In the genomic region with DNA sequence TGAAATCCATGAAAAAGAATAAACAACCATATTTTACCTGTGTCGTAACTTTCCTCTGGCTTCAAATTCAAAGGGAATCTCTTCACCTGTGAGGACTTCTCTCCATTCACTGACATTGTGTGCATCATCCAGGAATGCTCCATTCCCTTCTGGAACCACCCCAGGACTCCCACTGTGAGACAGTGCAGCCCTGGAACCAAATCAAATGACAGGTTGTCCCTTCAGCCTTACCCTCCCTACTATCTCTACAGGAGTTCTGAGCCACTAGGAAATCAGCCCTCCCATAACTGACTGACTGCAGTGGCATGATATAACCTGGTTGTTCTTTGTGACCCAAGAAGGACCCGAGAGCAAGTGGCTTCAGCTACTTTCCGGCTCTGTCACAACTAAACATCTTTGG, we compare ENCODE assay signal across 26 mouse cellular contexts.
DNase-seq lines count a peak whose midpoint lies in the region; ATAC-seq and TF ChIP-seq lines count a peak whose summit lies in the region.
"Had no signal": no experiment of that assay in that cellular context is flagged by ENCODE, and none has a peak within 500 bp of the region (broad histone marks: within the 10 kb centered on the region; RNA-seq: fewer than 3 reads in every experiment).

No protein-coding gene starts in this region.

- H3K27ac ChIP-seq in bone marrow macrophage, adult 2 months (ENCODE audit: insufficient read depth, low read depth, low read length) = peak overlapping the region; percentile 39
- H3K27ac ChIP-seq in brown adipose tissue, adult 24 weeks (replicated peaks; ENCODE audit: low read depth, low read length) = peak overlapping the region; percentile 8; the same call in 1 of the 2 replicates
- no peak overlapping the region for H3K27ac ChIP-seq in cerebellum, adult 2 months (ENCODE audit: insufficient read depth, low read length)
- no peak overlapping the region for H3K27ac ChIP-seq in kidney, embryonic 16.5 days (ENCODE audit: low read length)
- H3K27ac ChIP-seq: forebrain, embryonic 10.5 days; forebrain, embryonic 15.5 days; hindbrain, embryonic 13.5 days; liver, embryonic 15.5 days; midbrain, embryonic 10.5 days; midbrain, embryonic 15.5 days; neural tube, embryonic 15.5 days had no signal

- H3K4me1 ChIP-seq in bone marrow macrophage, adult 2 months (ENCODE audit: control insufficient read depth, insufficient read depth, low read length) = peaks cover 34% of the 10 kb centered on the region
- peaks cover 6% of the 10 kb centered on the region for H3K4me1 ChIP-seq in brown adipose tissue, adult 24 weeks (ENCODE audit: control insufficient read depth, insufficient read depth, insufficient read length, low read length)
- peaks cover 37% of the 10 kb centered on the region for H3K4me1 ChIP-seq in cerebellum, adult 2 months (ENCODE audit: control insufficient read depth, insufficient read depth, low read length)
- no peaks in the 10 kb centered on the region for H3K4me1 ChIP-seq in kidney, embryonic 16.5 days (ENCODE audit: insufficient read depth, low read length)
- H3K4me1 ChIP-seq: forebrain, embryonic 10.5 days; forebrain, embryonic 15.5 days; hindbrain, embryonic 13.5 days; liver, embryonic 15.5 days; midbrain, embryonic 10.5 days; midbrain, embryonic 15.5 days; neural tube, embryonic 15.5 days had no signal

- 18% methylated on average over 3 of the region's 3 CpGs for WGBS in cerebellum, adult 2 months
- 90% methylated on average over 3 of the region's 3 CpGs for WGBS in kidney, embryonic 16.5 days

- no peak overlapping the region for H3K9ac ChIP-seq in kidney, embryonic 16.5 days (replicated peaks; ENCODE audit: low read length)
- H3K9ac ChIP-seq: embryonic facial prominence, embryonic 13.5 days; forebrain, embryonic 15.5 days; hindbrain, embryonic 13.5 days; liver, embryonic 15.5 days; lung, embryonic 14.5 days; midbrain, embryonic 15.5 days; neural tube, embryonic 15.5 days had no signal

- no peak overlapping the region for H3K4me3 ChIP-seq in bone marrow macrophage, adult 2 months (ENCODE audit: insufficient read depth, low read length)
- H3K4me3 ChIP-seq in brown adipose tissue, adult 24 weeks (ENCODE audit: insufficient read depth, low read depth, low read length) = no peak overlapping the region
- no peak overlapping the region for H3K4me3 ChIP-seq in cerebellum, adult 2 months (replicated peaks; ENCODE audit: insufficient read depth, low read depth, low read length)
- no peak overlapping the region for H3K4me3 ChIP-seq in kidney, embryonic 16.5 days (ENCODE audit: low read length)
- H3K4me3 ChIP-seq: embryonic facial prominence, embryonic 13.5 days; forebrain, embryonic 10.5 days; forebrain, embryonic 15.5 days; heart, adult 2 months; hindbrain, embryonic 13.5 days; liver, embryonic 15.5 days; midbrain, embryonic 10.5 days; midbrain, embryonic 15.5 days; neural tube, embryonic 15.5 days had no signal

- no peak for TF ChIP-seq CTCF in bone marrow macrophage, adult 2 months (IDR thresholded peaks at IDR 0.05; ENCODE audit: low read depth, low read length)
- TF ChIP-seq CTCF in cerebellum, adult 2 months (IDR thresholded peaks at IDR 0.05; ENCODE audit: borderline replicate concordance, insufficient read depth, low read depth, low read length) = no peak

- peaks cover 44% of the 10 kb centered on the region for H3K36me3 ChIP-seq in kidney, embryonic 16.5 days (ENCODE audit: insufficient read depth, low read length)

- no peaks in the 10 kb centered on the region for H3K9me3 ChIP-seq in kidney, embryonic 16.5 days (ENCODE audit: low read length)
- H3K9me3 ChIP-seq: embryonic facial prominence, embryonic 13.5 days; forebrain, embryonic 10.5 days; forebrain, embryonic 15.5 days; hindbrain, embryonic 13.5 days; liver, embryonic 15.5 days; midbrain, embryonic 10.5 days; midbrain, embryonic 15.5 days; neural tube, embryonic 15.5 days had no signal

- H3K27me3 ChIP-seq in cerebellum, adult 2 months (ENCODE audit: control insufficient read depth, insufficient read depth, low read length) = no peaks in the 10 kb centered on the region
- no peaks in the 10 kb centered on the region for H3K27me3 ChIP-seq in kidney, embryonic 16.5 days (ENCODE audit: insufficient read depth, low read length)
- H3K27me3 ChIP-seq: forebrain, embryonic 15.5 days; hindbrain, embryonic 13.5 days; liver, embryonic 15.5 days; midbrain, embryonic 15.5 days; neural tube, embryonic 15.5 days had no signal

- ATAC-seq in kidney, embryonic 16.5 days (ENCODE audit: low FRiP score, low TSS enrichment) = no peak
- ATAC-seq: CD4-positive, CD25-positive, alpha-beta regulatory T cell, adult 4 months; forebrain, embryonic 15.5 days; midbrain, embryonic 15.5 days had no signal

- TF ChIP-seq POLR2A in bone marrow macrophage, adult 2 months (IDR thresholded peaks at IDR 0.05; ENCODE audit: borderline replicate concordance, low read depth, low read length) = no peak
- no peak for TF ChIP-seq POLR2A in cerebellum, adult 2 months (IDR thresholded peaks at IDR 0.05; ENCODE audit: borderline replicate concordance, insufficient read depth, low read length)

- H3K4me2 ChIP-seq in kidney, embryonic 16.5 days (replicated peaks; ENCODE audit: low read depth, low read length) = no peak overlapping the region
- H3K4me2 ChIP-seq: embryonic facial prominence, embryonic 13.5 days; forebrain, embryonic 15.5 days; hindbrain, embryonic 13.5 days; liver, embryonic 15.5 days; lung, embryonic 14.5 days; midbrain, embryonic 15.5 days; neural tube, embryonic 15.5 days had no signal

- peak; percentile 97 to 99 for DNase-seq in cerebellum, adult 2 months
- DNase-seq in cerebellum, postnatal 14 days = peak; percentile 98 to 99
- DNase-seq in urinary bladder, postnatal 4 days (ENCODE audit: low spot score in 2 of 2) = no peak
- DNase-seq in embryo, embryonic 10.5 days (ENCODE audit: low spot score) = no peak
- DNase-seq: adrenal gland, postnatal 14 days; heart, adult 2 months; heart, postnatal 14 days; kidney, adult 11 months; layer of hippocampus, postnatal 36 days; liver; lung, embryonic 14.5 days; lung, postnatal 14 days; retina, postnatal 1 day; right cerebral cortex, postnatal 14 days had no signal

Comparison
In these comparisons a context has a peak if more than half of its experiments do, and no peak if none do; other contexts are left out.
1. H3K27ac ChIP-seq: peak in bone marrow macrophage, adult 2 months (single experiment) and brown adipose tissue, adult 24 weeks (single experiment); none in cerebellum, adult 2 months (single experiment) and kidney, embryonic 16.5 days (single experiment).
2. DNase-seq: peak in cerebellum, adult 2 months (2 of 2) and cerebellum, postnatal 14 days (2 of 2); none in urinary bladder, postnatal 4 days (0 of 2) and embryo, embryonic 10.5 days (single experiment).